Mouse (Mus musculus): ENCODE data around the gene Dlgap1.

GRCm38 (mm10) chr17:70748964-70749650 lies 780.2 kb downstream of the Dlgap1 start:
- TF ChIP-seq CTCF (IDR thresholded peaks at IDR 0.05; ENCODE audit: low read depth) = no peak
- no peak for TF ChIP-seq EP300 (IDR thresholded peaks at IDR 0.05; ENCODE audit: low read depth)
